Mouse (Mus musculus) ES-E14 (cell line): ENCODE results near the gene Ranbp17. TPM values are rescaled to one million over a fixed set of nuclear protein-coding genes. Genes with fewer than 3 reads are reported as not detected.
A peak's percentile ranks its signal among the peaks of the same experiment; 100 is the strongest.
"Not testable (repeated sequence)": the region's sequence is repeated elsewhere in the genome, so short reads cannot be mapped to it uniquely, and the experiment has no call there.

ENCODE experiments used
- DNase-seq: peaks from one replicate; pipeline ENCODE4 v3.0.0-alpha.2; 2013; ENCODE audit warnings: low read depth, low spot score
- H3K27ac ChIP-seq: 2 replicates; pipeline ENCODE4 v1.5.1; 2012; ENCODE audit warnings: low read depth, mild to moderate bottlenecking, low read length, moderate library complexity, mixed read lengths; ENCODE audit not compliant: poor library complexity, insufficient read depth, severe bottlenecking
- H3K36me3 ChIP-seq: 2 replicates; pipeline ENCODE4 v1.6.1; 2012; ENCODE audit warnings: mild to moderate bottlenecking, low read length, moderate library complexity, mixed read lengths; ENCODE audit not compliant: control insufficient read depth, poor library complexity, insufficient read depth, severe bottlenecking
- H3K4me1 ChIP-seq, 2 experiments: fragments of 150-350 bp in 1 of 2; sonication (generic) in 1 of 2; 2 replicates each; pipeline ENCODE4 v1.6.1; 2012; ENCODE audit warnings: low read length in 2 of 2, mild to moderate bottlenecking in 1 of 2, mixed read lengths in 1 of 2; ENCODE audit not compliant: control insufficient read depth in 2 of 2, insufficient read depth in 2 of 2, poor library complexity in 1 of 2
- H3K4me3 ChIP-seq, 2 experiments: fragments of 150-350 bp in 1 of 2; sonication (generic) in 1 of 2; 2 replicates each; pipeline ENCODE4 v1.5.1; 2012; ENCODE audit warnings: low read length in 2 of 2, low read depth in 1 of 2, mild to moderate bottlenecking in 1 of 2, mixed read lengths in 1 of 2; ENCODE audit not compliant: insufficient read depth in 1 of 2, poor library complexity in 1 of 2, severe bottlenecking in 1 of 2
- H3K9ac ChIP-seq: 2 replicates; pipeline ENCODE4 v1.6.1; 2012; ENCODE audit warnings: low read depth, mild to moderate bottlenecking, low read length, mixed read lengths; ENCODE audit not compliant: poor library complexity, insufficient read depth, severe bottlenecking
- H3K9me3 ChIP-seq: fragments of 150-350 bp; sonication (generic); 2 replicates; pipeline ENCODE4 v1.6.1; 2012; ENCODE audit warnings: low read depth, mild to moderate bottlenecking, low read length; ENCODE audit not compliant: control insufficient read depth, insufficient read depth
- CHD2 ChIP-seq: IDR thresholded peaks from 2 replicates; pipeline ENCODE4 v1.6.1; 2014; ENCODE audit warnings: mild to moderate bottlenecking, low read depth, low read length, inconsistent platforms
- HCFC1 ChIP-seq: IDR thresholded peaks from 2 replicates; pipeline ENCODE4 v1.6.1; 2012; ENCODE audit warnings: low read length, inconsistent platforms, borderline replicate concordance; ENCODE audit not compliant: insufficient read depth
- MAFK ChIP-seq: IDR thresholded peaks from 2 replicates; pipeline ENCODE4 v1.6.1; 2014; ENCODE audit warnings: mild to moderate bottlenecking, low read depth, low read length, inconsistent platforms; ENCODE audit not compliant: insufficient read depth
- ZC3H11A ChIP-seq: IDR thresholded peaks from 2 replicates; pipeline ENCODE4 v1.6.1; 2012; ENCODE audit warnings: low read depth, mild to moderate bottlenecking, inconsistent platforms, low read length, borderline replicate concordance
- ZNF384 ChIP-seq: IDR thresholded peaks from 2 replicates; pipeline ENCODE4 v1.6.1; 2012; ENCODE audit warnings: low read depth, low read length, inconsistent platforms
- in situ Hi-C, 2 experiments: fragments of 600-800 bp; cut with MboI; formaldehyde crosslinking; loops; one replicate each; pipeline ENCODE4 v1.15.1; 2025; ENCODE audit warnings: low sequenced_read_pairs in 2 of 2, inconsistent platforms in 1 of 2; ENCODE audit not compliant: unreplicated experiment in 2 of 2
- total RNA-seq: library from RNA; depleted of rRNA; stranded (reverse); fragments of 300-350 nt; gene quantifications from 2 replicates; pipeline ENCODE4 v1.2.3, GENCODE M21; 2012

Gene Ranbp17
- total RNA-seq, 1 experiment, result 42.4 TPM

- no peak overlapping the region for H3K27ac ChIP-seq
- H3K36me3 ChIP-seq, result peaks cover 7% of the 10 kb centered on the region; the same call in 1 of the 2 replicates
- H3K4me1 ChIP-seq, result no peaks in the 10 kb centered on the region
- in situ Hi-C loops, result no loop called here
- TF ChIP-seq HCFC1, result no peak
- TF ChIP-seq ZC3H11A, result no peak
- TF ChIP-seq CHD2, result no peak
- no peak for TF ChIP-seq MAFK
- TF ChIP-seq ZNF384, result no peak
- no peak overlapping the region for H3K9ac ChIP-seq
- no peaks in the 10 kb centered on the region for H3K9me3 ChIP-seq
- DNase-seq, result no peak
- H3K4me3 ChIP-seq, result no peak overlapping the region
These were observed 52.4 kb downstream of the Ranbp17 start for GRCm38 (mm10) chr11:33461172-33461571.

- peaks cover 0 to 5% of the 10 kb centered on the region in 2 experiments; a peak in 1 of 4 replicates for H3K4me1 ChIP-seq
- H3K9me3 ChIP-seq, result no peaks in the 10 kb centered on the region
- no peak for DNase-seq
- in situ Hi-C loops, result no loop called here
- H3K36me3 ChIP-seq, result peaks cover 10% of the 10 kb centered on the region; the same call in 1 of the 2 replicates
- H3K4me3 ChIP-seq, result no peak overlapping the region
- H3K9ac ChIP-seq, result no peak overlapping the region
- no peak overlapping the region for H3K27ac ChIP-seq
- TF ChIP-seq ZC3H11A, result no peak
- no peak for TF ChIP-seq CHD2
- no peak for TF ChIP-seq HCFC1
- TF ChIP-seq MAFK, result no peak
- TF ChIP-seq ZNF384, result no peak
These were observed 59.5 kb downstream of the Ranbp17 start for GRCm38 (mm10) chr11:33454069-33454468.

- Histone ChIP-seq H3K4me1 (peaks cover 0 to 1% of the 10 kb centered on the region in 2 experiments; a peak in 1 of 4 replicates), H3K27ac (no peak overlapping the region), H3K9ac (no peak overlapping the region), H3K36me3 (peaks cover 2% of the 10 kb centered on the region; the same call in 1 of the 2 replicates), H3K9me3 (no peaks in the 10 kb centered on the region), H3K4me3 (no peak overlapping the region)
- no peak for DNase-seq
- no peak for TF ChIP-seq ZC3H11A
- no peak for TF ChIP-seq HCFC1
- TF ChIP-seq CHD2, result no peak
- no peak for TF ChIP-seq ZNF384
- TF ChIP-seq MAFK, result no peak
- in situ Hi-C loops, result no loop called here
These were observed 79.7 kb downstream of the Ranbp17 start for GRCm38 (mm10) chr11:33433813-33434212.

- peak overlapping the region in 1 of 2 experiments; percentile 37; a peak in 1 of 4 replicates for H3K4me3 ChIP-seq
- DNase-seq, H3K27ac ChIP-seq, H3K36me3 ChIP-seq, H3K9ac ChIP-seq, in situ Hi-C loops, H3K4me1 ChIP-seq, H3K9me3 ChIP-seq: not testable (repeated sequence)
These were observed 85.3 kb downstream of the Ranbp17 start for GRCm38 (mm10) chr11:33428238-33428637.

- H3K9me3 ChIP-seq, H3K4me3 ChIP-seq, H3K4me1 ChIP-seq, in situ Hi-C loops, H3K9ac ChIP-seq, H3K27ac ChIP-seq, H3K36me3 ChIP-seq, DNase-seq: not testable (repeated sequence)
These were observed 85.8 kb downstream of the Ranbp17 start for GRCm38 (mm10) chr11:33427789-33428188.
